Comparison of ENCODE assay signal across 9 mouse cellular contexts in genomic region chr11:85713814-85714208, GRCm38 (mm10).
DNase-seq lines count a peak whose midpoint lies in the region; ATAC-seq lines count a peak whose summit lies in the region.
"Had no signal": no experiment of that assay in that cellular context is flagged by ENCODE, and none has a peak within 500 bp of the region (broad histone marks: within the 10 kb centered on the region; RNA-seq: fewer than 3 reads in every experiment).

No protein-coding gene starts in this region.

- peak overlapping the region; percentile 86 for H3K27ac ChIP-seq in kidney, embryonic 16.5 days (ENCODE audit: low read length)
- no peak overlapping the region for H3K27ac ChIP-seq in embryonic facial prominence, embryonic 14.5 days (replicated peaks; ENCODE audit: low read depth, low read length)
- no peak overlapping the region for H3K27ac ChIP-seq in liver, embryonic 15.5 days (replicated peaks)

- no peaks in the 10 kb centered on the region for H3K36me3 ChIP-seq in kidney, embryonic 16.5 days (ENCODE audit: insufficient read depth, low read length)
- no peaks in the 10 kb centered on the region for H3K36me3 ChIP-seq in embryonic facial prominence, embryonic 14.5 days (ENCODE audit: control insufficient read depth, insufficient read depth, low read length)
- no peaks in the 10 kb centered on the region for H3K36me3 ChIP-seq in liver, embryonic 15.5 days (replicated peaks)
- H3K36me3 ChIP-seq: neural tube, embryonic 13.5 days had no signal

- peaks cover 29% of the 10 kb centered on the region for H3K4me1 ChIP-seq in kidney, embryonic 16.5 days (ENCODE audit: insufficient read depth, low read length)
- H3K4me1 ChIP-seq in embryonic facial prominence, embryonic 14.5 days (ENCODE audit: control insufficient read depth, insufficient read depth, low read length), result peaks cover 23% of the 10 kb centered on the region
- peaks cover 7% of the 10 kb centered on the region; the same call in 1 of the 2 replicates for H3K4me1 ChIP-seq in liver, embryonic 15.5 days (replicated peaks)

- peak overlapping the region; percentile 21; the same call in 1 of the 2 replicates for H3K4me2 ChIP-seq in kidney, embryonic 16.5 days (replicated peaks; ENCODE audit: low read depth, low read length)
- H3K4me2 ChIP-seq in embryonic facial prominence, embryonic 14.5 days (ENCODE audit: low read depth, low read length), result peak overlapping the region; percentile 16; the same call in 1 of the 2 replicates
- H3K4me2 ChIP-seq in liver, embryonic 15.5 days, result peak overlapping the region; percentile 14; the same call in 1 of the 2 replicates
- H3K4me2 ChIP-seq: neural tube, embryonic 13.5 days had no signal

- no peaks in the 10 kb centered on the region for H3K9me3 ChIP-seq in kidney, embryonic 16.5 days (ENCODE audit: low read length)
- no peaks in the 10 kb centered on the region for H3K9me3 ChIP-seq in embryonic facial prominence, embryonic 14.5 days (ENCODE audit: control insufficient read depth, low read length)
- H3K9me3 ChIP-seq in liver, embryonic 15.5 days (replicated peaks), result no peaks in the 10 kb centered on the region
- H3K9me3 ChIP-seq: neural tube, embryonic 13.5 days had no signal

- H3K27me3 ChIP-seq in kidney, embryonic 16.5 days (ENCODE audit: insufficient read depth, low read length), result no peaks in the 10 kb centered on the region; the same call in 1 of the 2 replicates
- H3K27me3 ChIP-seq in embryonic facial prominence, embryonic 14.5 days (replicated peaks; ENCODE audit: control insufficient read depth, insufficient read depth, low read length), result no peaks in the 10 kb centered on the region
- peaks cover 31% of the 10 kb centered on the region for H3K27me3 ChIP-seq in liver, embryonic 15.5 days

- H3K9ac ChIP-seq in kidney, embryonic 16.5 days (replicated peaks; ENCODE audit: low read length), result no peak overlapping the region; the same call in 1 of the 2 replicates
- no peak overlapping the region for H3K9ac ChIP-seq in embryonic facial prominence, embryonic 14.5 days (ENCODE audit: low read depth, low read length)
- H3K9ac ChIP-seq in liver, embryonic 15.5 days, result no peak overlapping the region
- H3K9ac ChIP-seq: neural tube, embryonic 13.5 days had no signal

- DNase-seq in adrenal gland, adult 8-10 months, result peak; percentile 45
- no peak for DNase-seq in adrenal gland, postnatal 25 days
- DNase-seq in kidney, adult 18-20 months, result no peak
- DNase-seq in embryonic facial prominence, embryonic 14.5 days (ENCODE audit: low spot score), result no peak
- no peak for DNase-seq in adrenal gland, postnatal 10 days
- no peak for DNase-seq in retina, postnatal 1 day

- ATAC-seq in kidney, embryonic 16.5 days (ENCODE audit: low FRiP score, low TSS enrichment), result peak; percentile 40; the same call in 1 of the 2 replicates
- peak; percentile 13; the same call in 1 of the 2 replicates for ATAC-seq in embryonic facial prominence, embryonic 14.5 days (ENCODE audit: low read depth)
- no peak for ATAC-seq in liver, embryonic 15.5 days (ENCODE audit: insufficient read depth)

- no peak overlapping the region for H3K4me3 ChIP-seq in kidney, embryonic 16.5 days (ENCODE audit: low read length)
- H3K4me3 ChIP-seq in embryonic facial prominence, embryonic 14.5 days (ENCODE audit: low read depth, low read length), result no peak overlapping the region
- no peak overlapping the region for H3K4me3 ChIP-seq in liver, embryonic 15.5 days (replicated peaks)
- H3K4me3 ChIP-seq: neural tube, embryonic 13.5 days had no signal

- WGBS in kidney, embryonic 16.5 days, result 37% methylated on average over 2 of the region's 2 CpGs
- WGBS in embryonic facial prominence, embryonic 14.5 days, result 26% methylated on average over 2 of the region's 2 CpGs
- 30% methylated on average over 2 of the region's 2 CpGs for WGBS in liver, embryonic 15.5 days (ENCODE audit: insufficient replicate concordance)
